Mouse (Mus musculus): ENCODE measurements around the gene Perm1.
A peak's percentile ranks its signal among the peaks of the same experiment; 100 is the strongest.

Perm1 gene

DNA sequence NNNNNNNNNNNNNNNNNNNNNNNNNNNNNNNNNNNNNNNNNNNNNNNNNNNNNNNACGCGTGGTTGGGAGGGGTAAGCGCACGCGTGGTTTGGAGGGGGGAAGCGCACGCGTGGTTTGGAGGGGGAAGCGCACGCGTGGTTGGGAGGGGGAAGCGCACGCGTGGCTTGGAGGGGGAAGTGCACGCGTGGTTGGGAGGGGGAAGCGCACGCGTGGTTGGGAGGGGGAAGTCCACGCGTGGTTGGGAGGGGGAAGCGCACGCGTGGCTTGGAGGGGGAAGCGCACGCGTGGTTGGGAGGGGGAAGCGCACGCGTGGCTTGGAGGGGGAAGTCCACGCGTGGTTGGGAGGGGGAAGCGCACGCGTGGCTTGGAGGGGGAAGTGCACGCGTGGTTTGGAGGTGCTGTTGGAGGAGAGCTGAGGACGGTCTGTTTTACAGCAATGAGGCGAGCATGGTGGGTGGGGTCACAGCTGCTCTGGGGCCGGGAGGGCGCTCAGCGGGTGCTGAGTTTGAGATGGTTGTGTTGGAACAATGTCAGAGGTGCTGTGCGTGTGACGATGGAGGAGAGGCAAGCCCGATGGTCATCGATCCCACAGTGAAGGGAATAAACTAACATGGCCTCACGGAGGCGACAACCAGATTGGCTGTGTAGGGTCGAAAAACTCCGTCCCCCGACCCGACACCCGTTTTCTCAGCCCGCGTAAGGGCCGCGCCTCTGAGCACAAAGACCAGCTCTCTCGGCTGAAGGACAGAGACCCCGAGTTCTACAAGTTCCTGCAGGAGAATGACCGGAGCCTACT, 21.2 kb downstream of the Perm1 start:
- peak; percentile 69 for DNase-seq (ENCODE audit: low read depth, low spot score)

- DNase-seq (ENCODE audit: low read depth, low spot score) = no peak
Observed at GRCm38 (mm10) chr4:156249567-156249966, 33.9 kb downstream of the Perm1 start.

- no peak for DNase-seq (ENCODE audit: low read depth, low spot score)
Observed at GRCm38 (mm10) chr4:156251081-156251480, 35.4 kb downstream of the Perm1 start.

DNA sequence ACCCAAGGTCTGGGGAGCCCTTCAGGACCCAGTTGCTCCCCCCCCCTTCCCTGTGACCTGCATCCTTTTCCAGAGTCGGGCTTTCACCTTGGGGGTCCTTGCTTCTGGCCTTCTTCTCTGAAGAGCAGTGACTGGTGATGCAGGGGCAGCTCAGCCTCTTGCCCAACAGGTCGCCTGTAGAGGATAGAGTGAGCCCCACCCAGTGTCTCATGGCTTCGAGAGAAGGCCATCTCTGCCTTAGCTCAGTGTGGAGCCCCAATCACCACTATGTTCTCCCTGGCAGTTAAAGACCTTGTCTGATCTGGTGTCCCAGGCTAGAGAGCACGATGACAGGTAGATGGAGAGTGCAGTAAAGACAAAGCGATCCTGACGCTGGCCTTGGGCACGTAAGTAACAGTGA, 36.5 kb downstream of the Perm1 start:
- no peak for DNase-seq (ENCODE audit: low read depth, low spot score)

GRCm38 (mm10) chr4:156252619-156253018, 37.0 kb downstream of the Perm1 start:
- DNase-seq (ENCODE audit: low read depth, low spot score) = no peak

DNA sequence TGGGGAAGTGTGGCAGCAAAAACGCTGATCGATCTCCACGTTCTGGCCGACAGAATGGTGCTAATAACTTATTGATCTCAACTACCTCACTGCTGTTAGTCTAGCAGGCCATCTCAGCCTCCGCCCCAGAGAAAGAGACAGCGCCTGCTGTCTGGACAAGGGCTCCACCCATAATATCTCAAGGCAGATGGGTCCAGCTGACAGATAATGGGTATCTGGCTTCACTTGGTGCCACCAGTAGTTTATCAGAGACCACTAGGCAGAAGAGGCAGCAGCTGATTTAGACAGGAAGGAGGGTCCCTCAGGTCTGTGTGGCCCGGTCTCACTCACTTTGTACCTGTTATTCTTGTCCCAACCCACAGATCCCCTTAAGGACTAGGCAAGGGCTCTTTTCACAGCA, 37.4 kb downstream of the Perm1 start:
- no peak for DNase-seq (ENCODE audit: low read depth, low spot score)

DNA sequence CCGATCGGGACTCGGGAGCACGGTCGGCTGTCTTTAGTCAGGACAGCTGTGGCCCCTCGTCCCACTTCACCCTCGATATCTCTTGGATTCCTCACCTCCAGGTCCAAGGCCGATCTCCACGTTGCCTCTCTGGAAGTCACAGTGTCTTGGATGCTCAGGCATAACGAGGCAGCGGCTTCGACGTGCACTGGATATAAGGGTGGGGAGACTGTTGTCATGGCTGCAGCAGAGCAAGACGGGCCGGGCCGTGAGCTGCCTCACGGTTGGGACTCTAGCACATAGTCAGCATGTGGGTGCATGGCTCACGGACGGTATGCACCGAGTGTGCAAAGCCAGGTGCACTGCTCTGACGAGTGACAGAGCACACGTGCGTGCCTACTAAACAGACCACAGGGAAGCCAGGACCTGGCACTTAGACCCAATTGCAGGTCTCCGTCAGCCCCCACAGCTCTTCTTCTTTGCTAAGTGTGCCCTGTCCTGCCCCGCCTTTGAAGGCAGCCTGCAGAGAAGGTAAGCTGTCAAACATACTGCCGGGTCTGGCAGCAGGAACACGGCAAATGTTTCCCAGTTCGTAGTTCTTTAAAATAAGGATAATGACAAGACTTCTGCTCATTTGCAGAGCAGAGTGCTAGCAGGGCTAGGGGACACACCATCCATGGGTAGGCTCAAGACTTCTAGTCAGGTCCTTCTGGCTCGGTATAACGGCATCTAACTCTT, 38.9 kb downstream of the Perm1 start:
- no peak for DNase-seq (ENCODE audit: low read depth, low spot score)

GRCm38 (mm10) chr4:156255078-156255839, 39.6 kb downstream of the Perm1 start, which contains the start of gene Samd11:
Gene Samd11, minus strand, starts transcription at chr4:156255657.
- DNase-seq (ENCODE audit: low read depth, low spot score) = no peak

Data from ZHBTc4 (cell line).